Mouse (Mus musculus) embryonic facial prominence, embryonic 14.5 days (tissue): ENCODE data around the gene Gm21680. TPM values are rescaled to one million over a fixed set of nuclear protein-coding genes. Genes with fewer than 3 reads are reported as not detected.
"Not testable (repeated sequence)": the region's sequence is repeated elsewhere in the genome, so short reads cannot be mapped to it uniquely, and the experiment has no call there.

ENCODE experiments used
- ATAC-seq: fragments of 200-750 bp; cut with Nextera tagmentation; 2 replicates; pipeline ENCODE4 v1.8.0; 2017; ENCODE audit warnings: low read depth, moderate number of reproducible peaks, moderate TSS enrichment
- DNase-seq: peaks from one replicate; pipeline ENCODE4 v3.0.0-alpha.2; 2015; ENCODE audit warnings: low spot score
- H3K27ac ChIP-seq: fragments of 300-500 bp; sonication (generic); replicated peaks from 2 replicates; pipeline ENCODE4 v1.5.1; 2014; ENCODE audit warnings: low read depth, mild to moderate bottlenecking, low read length, moderate library complexity
- H3K27me3 ChIP-seq: fragments of 300-500 bp; sonication (generic); replicated peaks from 2 replicates; pipeline ENCODE4 v1.6.1; 2014; ENCODE audit warnings: low read length; ENCODE audit not compliant: control insufficient read depth, insufficient read depth
- H3K36me3 ChIP-seq: fragments of 300-500 bp; sonication (generic); 2 replicates; pipeline ENCODE4 v1.6.1; 2014; ENCODE audit warnings: low read length, mixed read lengths; ENCODE audit not compliant: control insufficient read depth, insufficient read depth
- H3K4me1 ChIP-seq: fragments of 300-500 bp; sonication (generic); 2 replicates; pipeline ENCODE4 v1.6.1; 2014; ENCODE audit warnings: antibody characterized with exemption, low read length; ENCODE audit not compliant: control insufficient read depth, insufficient read depth
- H3K4me2 ChIP-seq: fragments of 300-500 bp; sonication (generic); 2 replicates; pipeline ENCODE4 v1.6.1; 2014; ENCODE audit warnings: low read depth, mild to moderate bottlenecking, low read length, moderate library complexity, mixed read lengths
- H3K4me3 ChIP-seq: fragments of 300-500 bp; sonication (generic); 2 replicates; pipeline ENCODE4 v1.5.1; 2014; ENCODE audit warnings: low read depth, mild to moderate bottlenecking, low read length
- H3K9ac ChIP-seq: fragments of 300-500 bp; sonication (generic); 2 replicates; pipeline ENCODE4 v1.6.1; 2014; ENCODE audit warnings: low read depth, mild to moderate bottlenecking, low read length, moderate library complexity, mixed read lengths
- H3K9me3 ChIP-seq: fragments of 300-500 bp; sonication (generic); 2 replicates; pipeline ENCODE4 v1.6.1; 2016; ENCODE audit warnings: low read length; ENCODE audit not compliant: control insufficient read depth
- WGBS: fragments of 180-500 bp; shearing (Covaris S2); extraction: QIAGEN DNeasy Blood & Tissue Kit; methylation state at CpG from one replicate; pipeline ENCODE4 v1.1.7; 2014; 5-methylcytosine and 5-hydroxymethylcytosine counted together
- polyA plus RNA-seq: library from polyadenylated mRNA; unstranded; fragments of >200 nt; fragmentation: Nextera tagmentation; extraction: Ambion mirVana; gene quantifications from 2 replicates; pipeline ENCODE4 v1.2.1, GENCODE M21; 2014

Gm21680 gene
- polyA plus RNA-seq, 1 experiment from 2014 or later, result 0.22 TPM

- H3K27me3 ChIP-seq, H3K4me1 ChIP-seq, DNase-seq, H3K4me2 ChIP-seq, H3K4me3 ChIP-seq, H3K36me3 ChIP-seq, ATAC-seq, H3K9ac ChIP-seq, H3K9me3 ChIP-seq, H3K27ac ChIP-seq: not testable (repeated sequence)
- 86% methylated on average over 2 of the region's 2 CpGs for WGBS
Measured at GRCm38 (mm10) chr5:25945391-25945790, 27.1 kb downstream of the Gm21680 start.

DNA sequence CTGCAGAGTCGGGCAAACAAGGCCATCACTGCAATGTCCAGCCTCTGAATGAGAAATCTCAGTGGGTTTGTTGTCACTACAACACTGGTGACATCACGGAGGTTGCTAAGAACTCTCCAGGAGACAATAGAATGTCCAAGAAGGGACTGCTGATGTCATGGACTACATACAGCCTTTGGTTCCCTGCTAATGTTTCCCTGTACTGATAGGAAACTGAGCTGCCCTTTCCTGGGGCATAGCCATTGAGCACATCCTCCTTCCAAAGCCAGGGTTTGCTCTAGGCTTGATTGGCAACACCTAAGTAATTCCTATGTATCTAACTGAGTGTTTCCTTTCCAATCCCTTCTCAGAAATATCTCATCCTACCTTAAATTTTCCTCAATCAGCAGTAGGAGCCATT is 30.2 kb downstream of the Gm21680 start, which contains the start of gene Gm21663:
Gene Gm21663 (minus strand): TSS at position 101 of the 400 bp plus-strand sequence.
- not testable (repeated sequence) for H3K27me3 ChIP-seq, DNase-seq, H3K4me2 ChIP-seq, ATAC-seq, H3K4me1 ChIP-seq, H3K9ac ChIP-seq, H3K36me3 ChIP-seq, H3K4me3 ChIP-seq, H3K27ac ChIP-seq, H3K9me3 ChIP-seq
- 53% methylated on average over 2 of the region's 2 CpGs for WGBS

Other genes with a start within 250 kb of the Gm21680 start
- gene Actr3b, start 212.7 kb downstream of the Gm21680 start, polyA plus RNA-seq, result 7.6 and 9.3 TPM in 2 replicates
- 0.15 and 0.29 TPM in 2 replicates for gene Gm21663, start 30.3 kb downstream of the Gm21680 start, polyA plus RNA-seq
- 0.14 and 0.20 TPM in 2 replicates for gene Gm21671, start 18.2 kb downstream of the Gm21680 start, polyA plus RNA-seq
- gene Gm21698, start 16.0 kb upstream of the Gm21680 start, polyA plus RNA-seq, result 0.17 and 0.21 TPM in 2 replicates
- gene Gm1979, start 32.1 kb upstream of the Gm21680 start, polyA plus RNA-seq, result 0.14 TPM in 1 of 2 replicates, not detected in the other
- 0.17 TPM in 1 of 2 replicates, not detected in the other for gene Gm5862, start 50.3 kb upstream of the Gm21680 start, polyA plus RNA-seq
- gene Speer4a, start 66.9 kb upstream of the Gm21680 start, polyA plus RNA-seq, result 0.08 and 0.26 TPM in 2 replicates
- gene Gm7347, start 85.9 kb upstream of the Gm21680 start, polyA plus RNA-seq, result 0.14 and 0.20 TPM in 2 replicates
- gene Gm10471, start 116.6 kb upstream of the Gm21680 start, polyA plus RNA-seq, result 0.07 and 0.12 TPM in 2 replicates
- gene 5031410I06Rik, start 132.7 kb upstream of the Gm21680 start, polyA plus RNA-seq, result 0.18 and 0.43 TPM in 2 replicates
- 0.10 and 0.24 TPM in 2 replicates for gene Gm10220, start 148.8 kb upstream of the Gm21680 start, polyA plus RNA-seq